Mouse (Mus musculus): ENCODE measurements around the gene Fam155a. TPM values are rescaled to one million over a fixed set of nuclear protein-coding genes. Genes with fewer than 3 reads are reported as not detected.

Fam155a gene
- polyA plus RNA-seq, 2 experiments = 0.04 to 0.10 TPM

DNA sequence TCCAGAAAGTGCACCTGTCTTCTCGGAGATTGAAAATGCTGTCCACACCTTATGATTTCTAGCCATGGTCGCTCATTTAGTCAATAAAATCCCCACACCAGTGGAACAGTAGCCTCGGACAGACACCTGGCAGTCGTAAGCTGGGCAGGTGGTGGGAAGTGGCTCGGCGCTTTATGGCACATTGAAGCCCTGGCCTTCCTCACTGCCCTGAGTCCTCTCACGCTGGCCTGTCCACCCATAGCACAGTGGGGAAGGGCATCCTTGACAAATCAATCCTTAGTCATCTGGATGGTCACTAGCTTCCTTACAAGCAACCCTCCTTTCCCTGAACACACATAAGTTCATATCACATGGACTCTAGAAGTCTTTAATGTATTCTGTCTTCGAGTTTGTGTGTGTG lies 401.8 kb downstream of the Fam155a start:
- Histone ChIP-seq H3K27me3 (ENCODE audit: control insufficient read depth, insufficient read depth, low read length) (no peaks in the 10 kb centered on the region), H3K4me3 (ENCODE audit: insufficient read depth in 1 of 2, low read depth in 2 of 2, low read length in 2 of 2) (no peak overlapping the region), H3K36me3 (replicated peaks; ENCODE audit: control insufficient read depth, insufficient read depth, low read depth) (no peaks in the 10 kb centered on the region), H3K9me3 (ENCODE audit: control insufficient read depth, low read length) (no peaks in the 10 kb centered on the region), H3K9ac (replicated peaks) (no peak overlapping the region), H3K4me1 (replicated peaks; ENCODE audit: control insufficient read depth in 2 of 2, insufficient read depth in 2 of 2, low read length in 1 of 2) (no peaks in the 10 kb centered on the region), H3K27ac (no peak overlapping the region), H3K4me2 (ENCODE audit: low read depth) (no peak overlapping the region)
- no peak for DNase-seq (ENCODE audit: low read depth in 3 of 3, low spot score in 3 of 3)
- ATAC-seq (ENCODE audit: insufficient read depth) = no peak
- WGBS (ENCODE audit: insufficient replicate concordance) = 62% methylated on average over 8 of the region's 8 CpGs
- TF ChIP-seq CTCF (IDR thresholded peaks at IDR 0.05; ENCODE audit: low read depth) = no peak
- no peak for TF ChIP-seq EP300 (IDR thresholded peaks at IDR 0.05; ENCODE audit: low read depth)

DNA sequence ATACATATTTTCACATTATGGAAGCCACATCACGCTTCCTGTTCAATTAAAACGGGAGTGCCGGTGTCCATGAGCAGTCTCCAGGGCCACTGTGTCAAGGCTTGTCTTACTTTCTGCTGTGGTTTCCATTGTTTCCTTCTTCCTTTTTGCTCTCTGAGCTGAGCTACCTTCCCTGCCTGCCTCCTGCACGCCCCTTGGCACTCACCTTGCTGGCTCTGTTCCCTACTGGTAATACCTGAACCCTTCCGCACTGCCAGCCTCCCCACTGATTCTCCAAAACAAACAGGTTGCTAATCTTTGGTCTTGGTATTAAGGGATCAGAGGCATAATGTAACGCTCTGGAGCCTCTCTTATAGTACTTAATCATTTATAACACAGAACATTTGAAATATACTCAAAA lies 403.2 kb downstream of the Fam155a start:
- Histone ChIP-seq H3K4me3 (ENCODE audit: insufficient read depth in 1 of 2, low read depth in 2 of 2, low read length in 2 of 2) (no peak overlapping the region), H3K9ac (replicated peaks) (no peak overlapping the region), H3K27me3 (ENCODE audit: control insufficient read depth, insufficient read depth, low read length) (no peaks in the 10 kb centered on the region), H3K27ac (no peak overlapping the region), H3K4me1 (replicated peaks; ENCODE audit: control insufficient read depth in 2 of 2, insufficient read depth in 2 of 2, low read length in 1 of 2) (no peaks in the 10 kb centered on the region), H3K9me3 (ENCODE audit: control insufficient read depth, low read length) (no peaks in the 10 kb centered on the region), H3K4me2 (ENCODE audit: low read depth) (no peak overlapping the region), H3K36me3 (replicated peaks; ENCODE audit: control insufficient read depth, insufficient read depth, low read depth) (no peaks in the 10 kb centered on the region)
- TF ChIP-seq EP300 (IDR thresholded peaks at IDR 0.05; ENCODE audit: low read depth) (no peak), CTCF (IDR thresholded peaks at IDR 0.05; ENCODE audit: low read depth) (no peak)
- 54% methylated on average over 6 of the region's 6 CpGs for WGBS (ENCODE audit: insufficient replicate concordance)
- ATAC-seq (ENCODE audit: insufficient read depth) (no peak), DNase-seq (ENCODE audit: low read depth in 3 of 3, low spot score in 3 of 3) (no peak)

DNA sequence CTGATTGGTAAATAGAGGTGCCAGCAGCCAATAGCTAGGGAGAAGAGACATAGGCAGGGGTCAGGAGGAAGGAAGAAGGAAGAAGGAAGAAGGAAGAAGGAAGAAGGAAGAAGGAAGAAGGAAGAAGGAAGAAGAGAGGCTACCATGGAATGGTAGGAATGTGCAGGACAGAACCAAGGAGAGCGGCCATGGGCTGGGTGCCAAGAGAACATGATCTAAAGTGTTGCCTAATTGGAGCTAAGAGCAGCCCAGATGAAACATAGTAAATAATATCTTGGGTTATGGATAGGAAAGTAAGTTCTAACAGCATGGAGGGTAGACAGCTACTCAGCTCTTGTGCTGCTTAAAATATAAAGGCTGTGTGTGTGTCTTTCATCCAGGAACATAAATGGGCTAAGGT lies 405.6 kb downstream of the Fam155a start:
- Histone ChIP-seq H3K36me3 (replicated peaks; ENCODE audit: control insufficient read depth, insufficient read depth, low read depth) (no peaks in the 10 kb centered on the region), H3K27me3 (ENCODE audit: control insufficient read depth, insufficient read depth, low read length) (no peaks in the 10 kb centered on the region), H3K4me3 (ENCODE audit: insufficient read depth in 1 of 2, low read depth in 2 of 2, low read length in 2 of 2) (no peak overlapping the region), H3K4me1 (replicated peaks; ENCODE audit: control insufficient read depth in 2 of 2, insufficient read depth in 2 of 2, low read length in 1 of 2) (no peaks in the 10 kb centered on the region), H3K9ac (replicated peaks) (no peak overlapping the region), H3K4me2 (ENCODE audit: low read depth) (no peak overlapping the region), H3K27ac (no peak overlapping the region), H3K9me3 (ENCODE audit: control insufficient read depth, low read length) (no peaks in the 10 kb centered on the region)
- DNase-seq (ENCODE audit: low read depth in 3 of 3, low spot score in 3 of 3) (no peak), ATAC-seq (ENCODE audit: insufficient read depth) (no peak)
- 50% methylated on average over 1 of the region's 1 CpGs for WGBS (ENCODE audit: insufficient replicate concordance)
- TF ChIP-seq CTCF (IDR thresholded peaks at IDR 0.05; ENCODE audit: low read depth) (no peak), EP300 (IDR thresholded peaks at IDR 0.05; ENCODE audit: low read depth) (no peak)

DNA sequence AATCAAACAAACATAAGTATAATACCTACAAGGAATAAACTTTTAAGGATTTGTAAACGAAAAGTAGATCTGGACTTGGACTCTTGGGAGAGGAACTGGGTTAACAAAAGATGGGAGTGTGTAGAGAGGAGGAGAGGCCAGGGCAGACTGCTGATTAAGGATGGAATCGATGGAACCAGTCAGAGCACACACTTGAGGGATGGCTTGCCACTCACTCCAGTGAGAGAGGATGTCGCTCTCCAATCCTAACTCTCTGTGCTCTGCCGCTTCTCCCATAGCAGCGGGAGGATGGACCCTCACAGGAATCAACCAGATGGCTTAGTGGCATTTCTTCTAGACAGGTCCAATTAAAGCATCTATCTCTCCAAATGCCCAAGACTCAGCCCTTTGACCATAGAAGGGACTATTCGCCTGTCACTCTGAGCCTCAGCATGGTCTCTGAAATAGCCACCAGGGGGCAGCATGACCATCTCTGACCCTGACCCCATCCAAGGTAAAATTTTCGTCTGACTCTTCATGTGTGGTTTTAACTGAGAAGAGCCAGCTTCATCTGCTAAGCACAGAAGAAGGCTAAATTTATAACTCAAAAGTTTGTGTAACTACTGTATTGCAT lies 422.3 kb downstream of the Fam155a start:
- ATAC-seq (ENCODE audit: insufficient read depth) = no peak
- Histone ChIP-seq H3K4me1 (replicated peaks; ENCODE audit: control insufficient read depth in 2 of 2, insufficient read depth in 2 of 2, low read length in 1 of 2) (no peaks in the 10 kb centered on the region), H3K27ac (no peak overlapping the region), H3K9me3 (ENCODE audit: control insufficient read depth, low read length) (no peaks in the 10 kb centered on the region), H3K4me2 (ENCODE audit: low read depth) (no peak overlapping the region), H3K27me3 (ENCODE audit: control insufficient read depth, insufficient read depth, low read length) (no peaks in the 10 kb centered on the region), H3K9ac (replicated peaks) (no peak overlapping the region), H3K36me3 (replicated peaks; ENCODE audit: control insufficient read depth, insufficient read depth, low read depth) (no peaks in the 10 kb centered on the region), H3K4me3 (ENCODE audit: insufficient read depth in 1 of 2, low read depth in 2 of 2, low read length in 2 of 2) (no peak overlapping the region)
- DNase-seq (ENCODE audit: low read depth in 3 of 3, low spot score in 3 of 3) = no peak
- TF ChIP-seq EP300 (IDR thresholded peaks at IDR 0.05; ENCODE audit: low read depth) (no peak), CTCF (IDR thresholded peaks at IDR 0.05; ENCODE audit: low read depth) (peak; percentile 57)
- 34% methylated on average over 7 of the region's 7 CpGs for WGBS (ENCODE audit: insufficient replicate concordance)

DNA sequence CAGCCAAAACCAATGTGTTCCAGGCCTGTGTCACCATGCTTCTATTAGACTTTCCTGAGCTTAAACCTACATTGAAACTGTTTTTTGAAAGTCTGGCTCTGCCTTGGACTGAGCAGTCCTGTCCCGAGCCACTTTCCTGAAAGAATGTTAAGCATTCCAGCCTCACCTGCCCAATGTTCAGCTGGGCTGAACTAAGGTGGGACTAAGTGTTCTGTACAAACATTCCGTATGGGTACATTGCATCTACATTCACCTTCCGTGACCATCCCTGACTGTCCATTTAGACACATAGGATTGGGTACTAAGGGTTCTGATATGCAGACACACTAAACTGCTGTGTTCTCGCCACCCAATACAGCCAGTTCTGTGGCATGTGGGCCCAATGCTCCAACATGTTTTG lies 423.8 kb downstream of the Fam155a start:
- Histone ChIP-seq H3K4me3 (ENCODE audit: insufficient read depth in 1 of 2, low read depth in 2 of 2, low read length in 2 of 2) (no peak overlapping the region), H3K9ac (replicated peaks) (no peak overlapping the region), H3K27ac (no peak overlapping the region), H3K4me1 (replicated peaks; ENCODE audit: control insufficient read depth in 2 of 2, insufficient read depth in 2 of 2, low read length in 1 of 2) (no peaks in the 10 kb centered on the region), H3K36me3 (replicated peaks; ENCODE audit: control insufficient read depth, insufficient read depth, low read depth) (no peaks in the 10 kb centered on the region), H3K4me2 (ENCODE audit: low read depth) (no peak overlapping the region), H3K9me3 (ENCODE audit: control insufficient read depth, low read length) (no peaks in the 10 kb centered on the region), H3K27me3 (ENCODE audit: control insufficient read depth, insufficient read depth, low read length) (no peaks in the 10 kb centered on the region)
- 56% methylated on average over 4 of the region's 4 CpGs for WGBS (ENCODE audit: insufficient replicate concordance)
- DNase-seq (ENCODE audit: low read depth in 3 of 3, low spot score in 3 of 3) (no peak), ATAC-seq (ENCODE audit: insufficient read depth) (no peak)
- TF ChIP-seq EP300 (IDR thresholded peaks at IDR 0.05; ENCODE audit: low read depth) (no peak), CTCF (IDR thresholded peaks at IDR 0.05; ENCODE audit: low read depth) (no peak)
